Mouse (Mus musculus): Measurements from ENCODE around the gene Dcun1d5. TPM values are rescaled to one million over a fixed set of nuclear protein-coding genes. Genes with fewer than 3 reads are reported as not detected.
"Not testable (repeated sequence)": the region's sequence is repeated elsewhere in the genome, so short reads cannot be mapped to it uniquely, and the experiment has no call there.

Dcun1d5 gene
- polyA plus RNA-seq, 2 experiments: 100 to 158 TPM

GRCm38 (mm10) chr9:7167339-7167998 lies 16.9 kb upstream of the Dcun1d5 start:
- DNase-seq (ENCODE audit: low spot score) (no peak), ATAC-seq (ENCODE audit: low FRiP score, low read depth) (no peak)
- H3K36me3 ChIP-seq (ENCODE audit: control insufficient read depth, insufficient read depth, low read length): peaks cover 43% of the 10 kb centered on the region
- no peak for TF ChIP-seq POLR2A (IDR thresholded peaks at IDR 0.05; ENCODE audit: borderline replicate concordance, extremely low read depth, insufficient read depth, insufficient read length)
- no peaks in the 10 kb centered on the region for H3K27me3 ChIP-seq (ENCODE audit: control insufficient read depth, insufficient read depth, low read length)
- no peak overlapping the region for H3K27ac ChIP-seq (replicated peaks; ENCODE audit: low read depth, low read length)
- 80% methylated on average over 6 of the region's 6 CpGs for WGBS
- no peak overlapping the region for H3K4me3 ChIP-seq (replicated peaks; ENCODE audit: low read length)
- no peak overlapping the region for H3K9ac ChIP-seq (ENCODE audit: low read depth, low read length, severe bottlenecking)
- no peak overlapping the region for H3K4me2 ChIP-seq (replicated peaks; ENCODE audit: low read depth, low read length, severe bottlenecking)
- no peaks in the 10 kb centered on the region for H3K4me1 ChIP-seq (ENCODE audit: control insufficient read depth, insufficient read depth, low read length)
- no peaks in the 10 kb centered on the region for H3K9me3 ChIP-seq (ENCODE audit: control insufficient read depth, low read length)

- Histone ChIP-seq H3K27ac (replicated peaks; ENCODE audit: low read depth, low read length) (no peak overlapping the region), H3K9ac (ENCODE audit: low read depth, low read length, severe bottlenecking) (no peak overlapping the region), H3K4me1 (ENCODE audit: control insufficient read depth, insufficient read depth, low read length) (no peaks in the 10 kb centered on the region), H3K27me3 (ENCODE audit: control insufficient read depth, insufficient read depth, low read length) (no peaks in the 10 kb centered on the region), H3K4me2 (replicated peaks; ENCODE audit: low read depth, low read length, severe bottlenecking) (no peak overlapping the region), H3K9me3 (ENCODE audit: control insufficient read depth, low read length) (no peaks in the 10 kb centered on the region), H3K4me3 (replicated peaks; ENCODE audit: low read length) (no peak overlapping the region), H3K36me3 (ENCODE audit: control insufficient read depth, insufficient read depth, low read length) (peaks cover 18% of the 10 kb centered on the region; the same call in 1 of the 2 replicates)
- no peak for ATAC-seq (ENCODE audit: low FRiP score, low read depth)
- no peak for TF ChIP-seq POLR2A (IDR thresholded peaks at IDR 0.05; ENCODE audit: borderline replicate concordance, extremely low read depth, insufficient read depth, insufficient read length)
- DNase-seq (ENCODE audit: low spot score): no peak
- 91% methylated on average over 1 of the region's 1 CpGs for WGBS
These were observed 10.6 kb upstream of the Dcun1d5 start for GRCm38 (mm10) chr9:7173756-7174155.

- WGBS: 11% methylated on average over 41 of the region's 41 CpGs
- ATAC-seq (ENCODE audit: low FRiP score, low read depth): peak; percentile 100
- Histone ChIP-seq H3K9ac (ENCODE audit: low read depth, low read length, severe bottlenecking) (peak overlapping the region; percentile 72), H3K4me2 (replicated peaks; ENCODE audit: low read depth, low read length, severe bottlenecking) (peak overlapping the region; percentile 79), H3K36me3 (ENCODE audit: control insufficient read depth, insufficient read depth, low read length) (peaks cover 12% of the 10 kb centered on the region; the same call in 1 of the 2 replicates), H3K4me3 (replicated peaks; ENCODE audit: low read length) (peak overlapping the region; percentile 49), H3K27me3 (ENCODE audit: control insufficient read depth, insufficient read depth, low read length) (no peaks in the 10 kb centered on the region), H3K4me1 (ENCODE audit: control insufficient read depth, insufficient read depth, low read length) (no peaks in the 10 kb centered on the region), H3K9me3 (ENCODE audit: control insufficient read depth, low read length) (no peaks in the 10 kb centered on the region), H3K27ac (replicated peaks; ENCODE audit: low read depth, low read length) (peak overlapping the region; percentile 52; the same call in 1 of the 2 replicates)
- DNase-seq (ENCODE audit: low spot score): peak; percentile 94
- TF ChIP-seq POLR2A (IDR thresholded peaks at IDR 0.05; ENCODE audit: borderline replicate concordance, extremely low read depth, insufficient read depth, insufficient read length): no peak
These were observed 7.4 kb upstream of the Dcun1d5 start for GRCm38 (mm10) chr9:7176618-7177610.

- ATAC-seq (ENCODE audit: low FRiP score, low read depth) (peak; percentile 44), DNase-seq (ENCODE audit: low spot score) (no peak)
- Histone ChIP-seq H3K4me1 (ENCODE audit: control insufficient read depth, insufficient read depth, low read length) (peaks cover 8% of the 10 kb centered on the region), H3K4me3 (replicated peaks; ENCODE audit: low read length) (peak overlapping the region; percentile 91), H3K4me2 (replicated peaks; ENCODE audit: low read depth, low read length, severe bottlenecking) (peak overlapping the region; percentile 78), H3K36me3 (ENCODE audit: control insufficient read depth, insufficient read depth, low read length) (peaks cover 5% of the 10 kb centered on the region), H3K9ac (ENCODE audit: low read depth, low read length, severe bottlenecking) (peak overlapping the region; percentile 92), H3K27me3 (ENCODE audit: control insufficient read depth, insufficient read depth, low read length) (no peaks in the 10 kb centered on the region), H3K27ac (replicated peaks; ENCODE audit: low read depth, low read length) (peak overlapping the region; percentile 94), H3K9me3 (ENCODE audit: control insufficient read depth, low read length) (no peaks in the 10 kb centered on the region)
- TF ChIP-seq POLR2A (IDR thresholded peaks at IDR 0.05; ENCODE audit: borderline replicate concordance, extremely low read depth, insufficient read depth, insufficient read length): 0 out of 2 replicates have a peak, but pooled peaks have one; percentile 2
- WGBS: under 1% methylated on average over 25 of the region's 31 CpGs
These were observed 574 bp downstream of the Dcun1d5 start for GRCm38 (mm10) chr9:7184897-7185291.

- not testable (repeated sequence) for H3K9ac ChIP-seq (ENCODE audit: low read depth, low read length, severe bottlenecking); H3K27ac ChIP-seq (replicated peaks; ENCODE audit: low read depth, low read length); H3K9me3 ChIP-seq (ENCODE audit: control insufficient read depth, low read length); DNase-seq (ENCODE audit: low spot score); H3K4me3 ChIP-seq (replicated peaks; ENCODE audit: low read length); H3K36me3 ChIP-seq (ENCODE audit: control insufficient read depth, insufficient read depth, low read length); H3K4me2 ChIP-seq (replicated peaks; ENCODE audit: low read depth, low read length, severe bottlenecking); H3K27me3 ChIP-seq (ENCODE audit: control insufficient read depth, insufficient read depth, low read length); ATAC-seq (ENCODE audit: low FRiP score, low read depth); H3K4me1 ChIP-seq (ENCODE audit: control insufficient read depth, insufficient read depth, low read length)
- WGBS: 96% methylated on average over 3 of the region's 3 CpGs
These were observed 6.4 kb downstream of the Dcun1d5 start for GRCm38 (mm10) chr9:7190694-7191093.

All from limb, embryonic 14.5 days (tissue).